Mouse (Mus musculus): ENCODE data around the gene Emilin2. TPM values are rescaled to one million over a fixed set of nuclear protein-coding genes. Genes with fewer than 3 reads are reported as not detected.

Emilin2 gene
- polyA plus RNA-seq, 1 experiment from 2014 or later: 0.59 TPM

GRCm38 (mm10) chr17:71265336-71266051 lies 46.3 kb downstream of the Emilin2 start:
- no peak for DNase-seq (ENCODE audit: low read depth, low spot score)
- in situ Hi-C loops (cut with MboI; ENCODE audit: low pct_unique_long_range_greater_than_20kb): no loop called here
- no peak for TF ChIP-seq CTCF (IDR thresholded peaks at IDR 0.05)
- no peak for ATAC-seq
- ChIA-PET POLR2A (interaction anchor here (0.7 kb wide), 1 partner anchor 79 kb away, joined by 3 read pairs; no protein-coding TSS in a partner anchor), CTCF (interaction anchor here (2.3 kb wide), 1 partner anchor 13 kb away, joined by 7 read pairs; no protein-coding TSS in a partner anchor)
- no peaks in the 10 kb centered on the region for H3K27me3 ChIP-seq

- H3K27me3 ChIP-seq: no peaks in the 10 kb centered on the region
- CTCF ChIA-PET: interaction anchor here (0.9 to 2.3 kb wide), 2 partner anchors 14 to 41 kb away, joined by 3 to 7 read pairs; no protein-coding TSS in a partner anchor
- POLR2A ChIA-PET: interaction anchor here (0.7 kb wide), 1 partner anchor 80 kb away, joined by 3 read pairs; no protein-coding TSS in a partner anchor
- in situ Hi-C loops (cut with MboI; ENCODE audit: low pct_unique_long_range_greater_than_20kb): no loop called here
- ATAC-seq (no peak), DNase-seq (ENCODE audit: low read depth, low spot score) (no peak)
- no peak for TF ChIP-seq CTCF (IDR thresholded peaks at IDR 0.05)
Observed at GRCm38 (mm10) chr17:71264739-71265138, 47.0 kb downstream of the Emilin2 start.

- no peaks in the 10 kb centered on the region for H3K27me3 ChIP-seq
- POLR2A ChIA-PET: no interaction called here
- DNase-seq (ENCODE audit: low read depth, low spot score) (no peak), ATAC-seq (no peak)
- no peak for TF ChIP-seq CTCF (IDR thresholded peaks at IDR 0.05)
- in situ Hi-C loops (cut with MboI; ENCODE audit: low pct_unique_long_range_greater_than_20kb): no loop called here
- CTCF ChIA-PET: no interaction called here
Observed at GRCm38 (mm10) chr17:71263136-71263535, 48.6 kb downstream of the Emilin2 start.

DNA sequence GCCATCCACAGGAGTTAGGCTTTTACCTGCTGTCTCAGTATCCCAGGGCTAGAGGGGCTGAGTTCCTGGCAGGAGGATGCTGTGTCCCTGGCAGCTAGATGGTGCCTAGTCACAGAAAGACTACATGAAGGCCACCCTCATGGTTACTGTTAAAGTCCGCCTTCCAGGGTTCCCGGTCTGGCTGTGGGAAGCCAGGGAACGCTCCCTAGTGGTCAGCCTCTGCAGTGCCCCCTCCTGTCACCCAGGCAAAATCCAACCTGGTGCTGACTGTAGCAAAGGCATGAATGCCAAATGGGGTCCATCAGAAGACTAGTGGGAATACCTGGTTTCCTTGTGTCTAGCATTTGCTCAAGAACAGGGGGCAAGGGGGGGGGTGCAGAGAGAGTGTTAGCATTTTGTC lies 51.1 kb downstream of the Emilin2 start:
- DNase-seq (ENCODE audit: low read depth, low spot score) (no peak), ATAC-seq (no peak)
- H3K27me3 ChIP-seq: no peaks in the 10 kb centered on the region
- CTCF ChIA-PET: no interaction called here
- TF ChIP-seq CTCF (IDR thresholded peaks at IDR 0.05): no peak
- POLR2A ChIA-PET: no interaction called here
- in situ Hi-C loops (cut with MboI; ENCODE audit: low pct_unique_long_range_greater_than_20kb): no loop called here

- TF ChIP-seq CTCF (IDR thresholded peaks at IDR 0.05): no peak
- no peak for ATAC-seq
- ChIA-PET POLR2A (no interaction called here), CTCF (no interaction called here)
- H3K27me3 ChIP-seq: no peaks in the 10 kb centered on the region
- in situ Hi-C loops (cut with MboI; ENCODE audit: low pct_unique_long_range_greater_than_20kb): no loop called here
- DNase-seq (ENCODE audit: low read depth, low spot score): no peak
Observed at GRCm38 (mm10) chr17:71259727-71260126, 52.1 kb downstream of the Emilin2 start.

GRCm38 (mm10) chr17:71256806-71257536 lies 54.8 kb downstream of the Emilin2 start:
- peak; percentile 40 for ATAC-seq
- no peaks in the 10 kb centered on the region for H3K27me3 ChIP-seq
- no peak for TF ChIP-seq CTCF (IDR thresholded peaks at IDR 0.05)
- DNase-seq (ENCODE audit: low read depth, low spot score): peak; percentile 12
- ChIA-PET POLR2A (interaction anchor here (0.6 kb wide), 1 partner anchor 563 kb away, joined by 4 read pairs; no protein-coding TSS in a partner anchor), CTCF (no interaction called here)
- in situ Hi-C loops (cut with MboI; ENCODE audit: low pct_unique_long_range_greater_than_20kb): no loop called here

GRCm38 (mm10) chr17:71256068-71256615 lies 55.6 kb downstream of the Emilin2 start:
- in situ Hi-C loops (cut with MboI; ENCODE audit: low pct_unique_long_range_greater_than_20kb): no loop called here
- ATAC-seq (peak; percentile 9), DNase-seq (ENCODE audit: low read depth, low spot score) (no peak)
- ChIA-PET POLR2A (no interaction called here), CTCF (no interaction called here)
- no peaks in the 10 kb centered on the region for H3K27me3 ChIP-seq
- no peak for TF ChIP-seq CTCF (IDR thresholded peaks at IDR 0.05)

DNA sequence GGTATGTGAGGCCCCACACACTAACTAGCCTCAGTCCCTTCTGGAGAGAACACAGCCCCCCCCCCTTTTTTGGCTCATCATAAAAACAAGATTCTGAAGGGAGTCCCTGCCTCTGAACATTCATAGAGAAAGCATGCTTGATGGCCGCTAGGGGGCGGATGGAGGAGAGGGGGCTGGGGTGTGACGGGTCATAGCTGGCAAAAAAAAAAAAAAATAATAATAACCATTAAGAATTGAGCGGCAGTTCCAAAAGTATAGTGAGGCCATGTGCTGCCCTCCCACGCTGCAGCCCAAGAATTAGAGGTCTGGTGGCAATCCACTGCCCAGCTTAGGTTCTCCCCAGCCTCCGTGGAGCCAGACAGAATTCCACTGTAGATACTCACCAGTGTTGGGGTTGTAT lies 57.0 kb downstream of the Emilin2 start:
- ChIA-PET POLR2A (no interaction called here), CTCF (interaction anchor here (0.7 kb wide), 1 partner anchor 31 kb away, joined by 3 read pairs; no protein-coding TSS in a partner anchor)
- no peak for ATAC-seq
- TF ChIP-seq CTCF (IDR thresholded peaks at IDR 0.05): no peak
- DNase-seq (ENCODE audit: low read depth, low spot score): no peak
- in situ Hi-C loops (cut with MboI; ENCODE audit: low pct_unique_long_range_greater_than_20kb): no loop called here
- H3K27me3 ChIP-seq: no peaks in the 10 kb centered on the region

DNA sequence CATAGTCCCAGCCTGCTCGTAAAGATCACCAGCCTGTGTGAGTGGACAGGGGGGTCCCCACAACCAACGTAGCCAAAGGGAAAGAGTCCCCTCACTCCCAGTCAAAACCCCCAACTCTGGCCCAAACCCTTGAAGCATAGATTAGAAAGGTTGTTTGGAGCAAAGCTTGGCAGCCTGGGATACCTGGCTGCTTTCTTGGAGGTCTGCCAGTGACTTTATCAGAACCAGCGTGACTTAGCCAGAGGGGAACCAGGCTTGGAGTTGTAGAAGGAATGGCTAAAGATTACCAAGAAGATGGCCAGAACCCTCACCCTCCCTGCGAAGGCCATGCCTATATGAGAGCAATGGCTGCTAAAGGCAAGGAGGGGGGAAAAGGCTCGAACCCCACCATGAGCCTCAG lies 57.7 kb downstream of the Emilin2 start:
- in situ Hi-C loops (cut with MboI; ENCODE audit: low pct_unique_long_range_greater_than_20kb): no loop called here
- ATAC-seq: no peak
- TF ChIP-seq CTCF (IDR thresholded peaks at IDR 0.05): no peak
- H3K27me3 ChIP-seq: no peaks in the 10 kb centered on the region
- ChIA-PET POLR2A (interaction anchor here (0.5 kb wide), 1 partner anchor 46 kb away, joined by 3 read pairs; no protein-coding TSS in a partner anchor), CTCF (no interaction called here)
- DNase-seq (ENCODE audit: low read depth, low spot score): no peak

DNA sequence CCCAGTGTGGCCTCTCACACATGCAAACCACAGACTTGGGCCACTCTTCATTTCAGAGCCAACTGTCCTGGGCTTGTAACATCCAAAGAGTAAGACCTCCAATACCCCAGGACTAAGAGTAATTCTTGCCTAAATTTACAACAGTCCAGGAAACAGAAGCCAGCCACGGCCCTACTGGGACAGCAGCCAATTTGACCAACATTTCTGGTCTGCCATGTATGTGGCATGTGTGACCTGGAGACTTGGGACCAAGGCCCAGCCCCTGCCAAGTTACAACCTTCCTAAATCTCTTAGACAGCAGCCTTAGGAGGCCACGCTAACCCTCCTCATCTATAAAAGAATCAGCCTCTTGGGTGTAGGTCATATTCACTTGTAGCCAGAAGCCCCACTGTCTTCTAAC lies 58.4 kb downstream of the Emilin2 start:
- DNase-seq (ENCODE audit: low read depth, low spot score) (no peak), ATAC-seq (no peak)
- no peak for TF ChIP-seq CTCF (IDR thresholded peaks at IDR 0.05)
- POLR2A ChIA-PET: interaction anchor here (0.7 kb wide), 1 partner anchor 87 kb away, joined by 4 read pairs; no protein-coding TSS in a partner anchor
- H3K27me3 ChIP-seq: no peaks in the 10 kb centered on the region
- CTCF ChIA-PET: no interaction called here
- in situ Hi-C loops (cut with MboI; ENCODE audit: low pct_unique_long_range_greater_than_20kb): no loop called here

- POLR2A ChIA-PET: no interaction called here
- no peak for TF ChIP-seq CTCF (IDR thresholded peaks at IDR 0.05)
- in situ Hi-C loops (cut with MboI; ENCODE audit: low pct_unique_long_range_greater_than_20kb): no loop called here
- ATAC-seq (no peak), DNase-seq (ENCODE audit: low read depth, low spot score) (no peak)
- no peaks in the 10 kb centered on the region for H3K27me3 ChIP-seq
- CTCF ChIA-PET: no interaction called here
Observed at GRCm38 (mm10) chr17:71252101-71252500, 59.7 kb downstream of the Emilin2 start.
